Mouse (Mus musculus): ENCODE measurements around the gene Rps19bp1. TPM values are rescaled to one million over a fixed set of nuclear protein-coding genes. Genes with fewer than 3 reads are reported as not detected.

The Rps19bp1 gene
- polyA plus RNA-seq, 1 experiment = 18.6 TPM

DNA sequence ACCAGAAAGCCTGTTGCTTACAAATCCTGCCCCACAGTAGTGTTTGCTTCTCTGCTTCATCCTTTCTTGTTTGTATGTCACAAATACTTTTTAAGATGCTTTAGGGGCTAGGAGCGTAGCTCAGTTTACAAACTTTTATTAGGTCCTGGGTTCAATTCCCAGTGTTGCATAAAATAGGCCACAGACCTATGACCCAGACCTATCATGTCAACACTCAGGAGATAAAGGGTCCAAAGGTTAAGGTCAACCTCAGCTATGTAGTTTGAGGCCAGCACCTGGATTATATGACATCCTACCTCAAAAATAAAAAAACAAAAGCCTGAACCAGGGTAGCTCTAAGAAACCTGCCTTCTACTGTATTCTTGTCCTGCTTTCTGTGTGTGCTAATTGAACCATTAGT lies 15.5 kb downstream of the Rps19bp1 start:
- H3K4me1 ChIP-seq (ENCODE audit: control insufficient read depth, insufficient read depth, low read length) = peaks cover under 1% of the 10 kb centered on the region; the same call in 1 of the 2 replicates
- no peak overlapping the region for H3K27ac ChIP-seq (ENCODE audit: insufficient read depth, low read depth, low read length)
- no peak for TF ChIP-seq CTCF (IDR thresholded peaks at IDR 0.05; ENCODE audit: low read depth, low read length)
- no peak for TF ChIP-seq POLR2A (IDR thresholded peaks at IDR 0.05; ENCODE audit: borderline replicate concordance, low read depth, low read length)
- H3K4me3 ChIP-seq (ENCODE audit: insufficient read depth, low read length) = no peak overlapping the region

DNA sequence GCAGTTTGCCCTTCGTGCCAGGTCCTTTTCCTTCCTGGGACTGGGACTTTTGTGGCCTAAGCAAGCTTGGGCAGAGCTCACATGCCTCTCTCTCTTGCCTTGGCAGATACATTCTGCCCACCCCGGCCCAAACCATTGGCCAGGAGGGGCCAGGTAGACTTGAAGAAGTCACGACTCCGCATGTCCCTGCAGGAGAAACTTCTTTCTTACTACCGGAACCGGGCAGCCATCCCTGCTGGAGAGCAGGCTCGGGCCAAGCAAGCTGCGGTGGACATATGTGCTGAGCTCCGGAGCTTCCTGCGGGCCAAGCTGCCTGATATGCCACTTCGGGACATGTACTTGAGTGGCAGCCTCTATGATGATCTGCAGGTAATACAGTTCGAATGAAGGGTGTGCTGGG lies 16.0 kb downstream of the Rps19bp1 start:
- TF ChIP-seq POLR2A (IDR thresholded peaks at IDR 0.05; ENCODE audit: borderline replicate concordance, low read depth, low read length) = no peak
- no peak for TF ChIP-seq CTCF (IDR thresholded peaks at IDR 0.05; ENCODE audit: low read depth, low read length)
- Histone ChIP-seq H3K27ac (ENCODE audit: insufficient read depth, low read depth, low read length) (no peak overlapping the region), H3K4me1 (ENCODE audit: control insufficient read depth, insufficient read depth, low read length) (no peaks in the 10 kb centered on the region), H3K4me3 (ENCODE audit: insufficient read depth, low read length) (no peak overlapping the region)

DNA sequence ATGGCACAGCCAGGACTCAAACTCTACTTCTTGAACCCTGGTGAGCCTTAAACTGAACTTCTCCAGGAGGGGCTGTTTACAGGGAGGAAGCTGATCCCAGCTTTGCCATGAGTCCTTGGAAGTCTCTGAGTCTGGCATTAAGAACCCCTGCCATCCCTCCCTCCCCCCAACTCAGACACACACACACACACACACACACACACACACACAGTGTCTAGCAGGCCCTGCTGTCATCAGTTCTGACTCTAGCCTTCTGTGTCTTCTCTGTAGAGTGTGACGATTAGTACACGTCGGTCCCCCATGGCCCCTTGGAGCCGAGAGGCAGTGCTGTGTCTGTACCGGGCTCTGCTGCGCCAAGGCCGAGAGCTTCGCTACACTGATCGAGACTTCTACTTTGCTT lies 28.6 kb downstream of the Rps19bp1 start, which contains the start of gene AC140267.1:
TSS of gene AC140267.1 (plus strand) at position 301 of the 400 bp plus-strand sequence.
- Histone ChIP-seq H3K4me3 (ENCODE audit: insufficient read depth, low read length) (peak within 1 kb of the TSS; percentile 87), H3K27ac (ENCODE audit: insufficient read depth, low read depth, low read length) (peak within 1 kb of the TSS; percentile 51; the same call in 1 of the 2 replicates), H3K4me1 (ENCODE audit: control insufficient read depth, insufficient read depth, low read length) (peaks cover 6% of the 10 kb centered on the region)
- TF ChIP-seq POLR2A (IDR thresholded peaks at IDR 0.05; ENCODE audit: borderline replicate concordance, low read depth, low read length) (no peak), CTCF (IDR thresholded peaks at IDR 0.05; ENCODE audit: low read depth, low read length) (no peak)

DNA sequence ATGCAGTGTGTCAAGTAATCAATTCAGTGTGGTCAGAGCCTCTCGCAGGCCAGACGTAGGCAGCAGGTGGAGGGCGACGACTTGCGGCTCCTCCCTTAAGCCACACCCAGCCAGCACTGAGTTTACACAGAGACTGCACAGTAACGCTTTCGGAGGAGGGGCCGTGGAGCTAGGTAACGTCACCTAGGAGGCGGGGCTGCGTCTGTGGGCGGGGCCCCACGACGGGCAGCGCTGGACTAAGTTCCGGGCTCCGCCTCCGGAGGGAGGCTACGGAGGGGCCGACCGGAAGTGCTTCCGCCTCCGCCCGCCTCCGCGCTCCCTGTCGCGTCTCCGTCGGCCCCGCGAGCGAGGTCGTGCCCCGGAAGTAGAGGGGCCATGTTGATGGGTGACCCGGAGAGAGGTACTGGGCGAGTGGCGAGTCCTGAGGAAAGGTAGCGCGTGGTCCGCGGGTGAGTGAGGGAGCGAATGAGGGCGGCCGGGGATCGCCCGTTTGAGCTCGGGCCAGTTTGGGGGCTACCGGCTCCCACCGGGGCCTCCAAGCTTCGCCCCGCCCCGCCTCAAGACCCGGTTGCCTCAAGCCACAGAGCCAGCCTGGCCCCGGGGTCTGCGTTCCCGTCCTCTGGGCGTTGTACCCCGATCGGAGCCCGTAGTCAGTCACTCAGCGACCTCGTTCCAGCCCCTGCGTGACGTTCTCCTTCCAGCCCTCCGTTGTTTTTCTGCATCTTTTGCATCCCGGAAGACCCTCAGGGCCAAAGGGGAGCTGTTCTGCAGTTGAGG lies 30.2 kb downstream of the Rps19bp1 start, which contains the start of gene Mief1:
TSS of gene Mief1 (plus strand) at position 286 of the 777 bp plus-strand sequence.
- TF ChIP-seq POLR2A (IDR thresholded peaks at IDR 0.05; ENCODE audit: borderline replicate concordance, low read depth, low read length) = no peak
- H3K4me3 ChIP-seq (ENCODE audit: insufficient read depth, low read length) = peak within 1 kb of the TSS; percentile 87
- peak within 1 kb of the TSS; percentile 51 for H3K27ac ChIP-seq (ENCODE audit: insufficient read depth, low read depth, low read length)
- H3K4me1 ChIP-seq (ENCODE audit: control insufficient read depth, insufficient read depth, low read length) = peaks cover 6% of the 10 kb centered on the region

DNA sequence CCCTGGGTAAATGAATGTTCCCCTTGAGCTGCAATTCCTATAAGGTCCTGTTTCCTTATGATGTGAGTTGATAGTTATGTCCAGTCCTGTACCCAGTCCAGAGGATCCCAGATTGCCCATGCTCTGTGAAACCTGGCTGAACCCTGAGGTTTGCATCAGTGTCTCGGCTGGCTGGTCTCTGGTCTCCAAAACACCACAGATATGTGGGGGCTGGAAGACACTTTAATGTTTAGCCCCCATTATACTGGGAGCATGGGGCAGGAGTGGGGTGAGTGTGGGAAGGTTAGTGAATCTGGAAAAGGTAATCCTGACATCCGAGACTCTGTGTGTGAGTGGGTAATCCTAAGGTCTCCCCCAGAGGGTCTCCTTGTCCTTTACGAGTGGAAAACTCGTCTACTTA lies 31.1 kb downstream of the Rps19bp1 start:
- H3K27ac ChIP-seq (ENCODE audit: insufficient read depth, low read depth, low read length) = no peak overlapping the region
- no peak overlapping the region for H3K4me3 ChIP-seq (ENCODE audit: insufficient read depth, low read length)
- H3K4me1 ChIP-seq (ENCODE audit: control insufficient read depth, insufficient read depth, low read length) = peaks cover 6% of the 10 kb centered on the region
- TF ChIP-seq CTCF (IDR thresholded peaks at IDR 0.05; ENCODE audit: low read depth, low read length) (no peak), POLR2A (IDR thresholded peaks at IDR 0.05; ENCODE audit: borderline replicate concordance, low read depth, low read length) (no peak)

DNA sequence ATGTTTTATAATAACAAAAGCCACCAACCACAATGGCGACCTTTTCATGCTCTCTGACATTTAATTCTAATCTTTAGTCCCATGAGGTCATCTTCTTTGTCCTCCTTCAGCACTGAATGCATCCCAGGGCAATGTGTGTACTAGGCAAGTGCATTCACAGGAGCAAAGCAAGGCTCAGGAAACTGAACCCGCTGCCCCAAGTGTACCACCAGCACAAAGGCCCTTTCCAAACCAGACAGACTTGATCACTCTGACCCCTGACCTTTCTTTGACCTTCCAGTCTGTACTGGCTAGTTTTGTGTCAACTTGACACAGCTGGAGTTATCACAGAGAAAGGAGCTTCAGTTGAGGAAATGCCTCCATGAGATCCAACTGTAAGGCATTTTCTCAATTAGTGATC lies 31.8 kb downstream of the Rps19bp1 start:
- H3K4me1 ChIP-seq (ENCODE audit: control insufficient read depth, insufficient read depth, low read length) = peaks cover 6% of the 10 kb centered on the region
- H3K4me3 ChIP-seq (ENCODE audit: insufficient read depth, low read length) = no peak overlapping the region
- no peak overlapping the region for H3K27ac ChIP-seq (ENCODE audit: insufficient read depth, low read depth, low read length)
- TF ChIP-seq CTCF (IDR thresholded peaks at IDR 0.05; ENCODE audit: low read depth, low read length) = no peak
- no peak for TF ChIP-seq POLR2A (IDR thresholded peaks at IDR 0.05; ENCODE audit: borderline replicate concordance, low read depth, low read length)

DNA sequence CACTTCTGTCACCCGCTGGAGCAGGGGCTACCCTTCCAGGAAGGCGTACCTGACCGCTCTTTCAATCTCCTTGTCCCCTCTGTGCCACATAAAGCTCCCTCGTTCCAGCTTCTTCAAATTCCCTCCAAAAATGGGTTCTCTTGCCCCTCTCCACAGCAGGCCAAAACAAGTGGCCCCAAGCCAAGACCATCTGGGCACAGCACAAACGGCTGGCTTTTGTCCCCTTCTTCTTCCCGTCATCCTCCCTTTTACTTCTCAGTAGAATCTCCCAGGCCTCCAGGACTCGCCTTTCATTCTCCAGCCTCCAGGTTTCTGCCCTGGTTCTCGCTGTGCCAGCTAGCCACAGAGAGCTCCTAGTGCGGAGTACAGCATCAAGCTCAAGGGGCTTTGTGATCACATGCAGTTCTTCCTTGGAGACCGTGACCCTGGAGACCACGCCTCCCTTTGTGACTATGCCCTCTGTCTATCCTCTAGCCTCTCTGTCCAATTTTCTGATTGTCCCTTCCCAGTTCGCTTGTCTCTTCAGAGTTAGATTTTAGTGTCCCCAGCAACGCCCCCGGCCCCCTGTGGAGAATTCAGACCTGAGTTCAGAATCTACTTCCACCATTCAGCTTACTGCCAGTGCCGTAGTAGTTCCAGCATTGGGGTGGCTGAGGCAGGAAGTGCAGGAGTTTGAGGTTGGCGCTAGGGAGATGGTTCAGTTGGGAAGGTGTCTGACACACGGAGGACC lies 35.9 kb downstream of the Rps19bp1 start:
- Histone ChIP-seq H3K4me1 (ENCODE audit: control insufficient read depth, insufficient read depth, low read length) (peaks cover 11% of the 10 kb centered on the region), H3K4me3 (ENCODE audit: insufficient read depth, low read length) (no peak overlapping the region), H3K27ac (ENCODE audit: insufficient read depth, low read depth, low read length) (no peak overlapping the region)
- TF ChIP-seq POLR2A (IDR thresholded peaks at IDR 0.05; ENCODE audit: borderline replicate concordance, low read depth, low read length) (no peak), CTCF (IDR thresholded peaks at IDR 0.05; ENCODE audit: low read depth, low read length) (no peak)

DNA sequence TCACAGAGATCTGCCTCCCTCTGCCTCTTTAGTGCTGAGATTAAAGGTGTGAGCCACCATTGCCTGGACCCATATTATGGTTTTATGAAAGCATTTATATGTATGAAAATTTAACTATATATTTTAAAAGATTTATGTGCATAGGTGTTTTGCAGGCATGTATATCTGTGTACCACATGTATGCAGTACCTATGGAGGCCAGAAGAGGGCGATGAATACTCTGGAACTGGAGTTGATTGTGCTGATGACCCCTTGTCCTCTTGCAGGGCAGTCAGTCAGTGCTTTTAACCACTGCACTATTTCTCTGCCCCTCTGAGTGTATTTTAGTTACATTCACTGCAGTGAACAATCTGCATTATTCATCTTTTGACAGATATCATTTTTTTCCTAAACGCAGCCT lies 38.3 kb downstream of the Rps19bp1 start:
- no peak overlapping the region for H3K4me3 ChIP-seq (ENCODE audit: insufficient read depth, low read length)
- no peak overlapping the region for H3K27ac ChIP-seq (ENCODE audit: insufficient read depth, low read depth, low read length)
- peaks cover 16% of the 10 kb centered on the region for H3K4me1 ChIP-seq (ENCODE audit: control insufficient read depth, insufficient read depth, low read length)
- TF ChIP-seq CTCF (IDR thresholded peaks at IDR 0.05; ENCODE audit: low read depth, low read length) (no peak), POLR2A (IDR thresholded peaks at IDR 0.05; ENCODE audit: borderline replicate concordance, low read depth, low read length) (no peak)

DNA sequence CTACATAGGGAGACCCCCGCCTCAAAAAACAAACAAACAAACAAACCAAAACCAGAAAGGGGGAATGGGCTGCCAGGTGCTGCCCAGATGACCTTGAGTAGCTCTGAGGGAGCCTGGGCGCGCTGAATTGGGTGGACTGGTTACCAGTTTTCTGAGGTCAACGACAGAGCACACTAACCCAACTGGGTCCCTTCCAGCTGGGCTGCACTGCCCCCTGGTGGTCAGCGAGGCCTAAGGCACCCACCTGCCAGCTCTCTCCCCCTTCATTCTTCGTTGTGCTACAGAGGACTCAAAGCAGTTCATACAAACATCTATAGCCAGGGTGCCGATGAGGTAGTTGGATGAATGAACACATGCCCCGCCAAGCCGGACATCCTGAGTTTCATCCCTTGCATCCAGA lies 38.9 kb downstream of the Rps19bp1 start:
- no peak overlapping the region for H3K27ac ChIP-seq (ENCODE audit: insufficient read depth, low read depth, low read length)
- no peak for TF ChIP-seq POLR2A (IDR thresholded peaks at IDR 0.05; ENCODE audit: borderline replicate concordance, low read depth, low read length)
- peak; percentile 94 for TF ChIP-seq CTCF (IDR thresholded peaks at IDR 0.05; ENCODE audit: low read depth, low read length)
- H3K4me1 ChIP-seq (ENCODE audit: control insufficient read depth, insufficient read depth, low read length) = peaks cover 20% of the 10 kb centered on the region
- H3K4me3 ChIP-seq (ENCODE audit: insufficient read depth, low read length) = no peak overlapping the region

DNA sequence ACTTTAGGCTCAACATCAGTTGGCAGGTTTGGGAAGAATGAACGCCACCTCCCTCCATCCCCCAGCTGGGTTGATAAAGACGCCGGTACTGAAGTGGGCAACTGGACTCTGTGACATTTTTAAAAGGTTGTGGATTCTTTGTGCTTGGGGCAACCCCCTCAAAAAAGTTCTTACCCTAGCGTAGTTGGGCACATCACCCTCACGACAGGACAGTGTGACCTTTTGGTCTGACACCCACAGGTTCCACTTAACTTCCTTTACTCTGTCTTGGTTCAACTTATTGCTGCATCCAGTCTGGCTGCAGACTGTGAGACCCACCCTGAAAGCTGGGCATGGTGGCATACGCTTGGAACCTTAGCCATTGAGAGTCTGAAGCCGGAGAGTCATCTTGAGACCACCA lies 40.4 kb downstream of the Rps19bp1 start:
- no peak for TF ChIP-seq POLR2A (IDR thresholded peaks at IDR 0.05; ENCODE audit: borderline replicate concordance, low read depth, low read length)
- no peak for TF ChIP-seq CTCF (IDR thresholded peaks at IDR 0.05; ENCODE audit: low read depth, low read length)
- H3K4me1 ChIP-seq (ENCODE audit: control insufficient read depth, insufficient read depth, low read length) = peaks cover 28% of the 10 kb centered on the region

More for the DNA sequence above, 40.4 kb downstream of the Rps19bp1 start:
- Histone ChIP-seq H3K27ac (ENCODE audit: insufficient read depth, low read depth, low read length) (no peak overlapping the region), H3K4me3 (ENCODE audit: insufficient read depth, low read length) (no peak overlapping the region)

Data from bone marrow macrophage, adult 2 months (primary cell).